Mouse (Mus musculus) ES-E14 (cell line): ENCODE data around the gene Isca1. TPM values are rescaled to one million over a fixed set of nuclear protein-coding genes. Genes with fewer than 3 reads are reported as not detected.

ENCODE experiments used
- DNase-seq: peaks from one replicate; pipeline ENCODE4 v3.0.0-alpha.2; 2013; ENCODE audit warnings: low read depth, low spot score
- H3K27ac ChIP-seq: 2 replicates; pipeline ENCODE4 v1.5.1; 2012; ENCODE audit warnings: low read depth, mild to moderate bottlenecking, low read length, moderate library complexity, mixed read lengths; ENCODE audit not compliant: poor library complexity, insufficient read depth, severe bottlenecking
- H3K36me3 ChIP-seq: 2 replicates; pipeline ENCODE4 v1.6.1; 2012; ENCODE audit warnings: mild to moderate bottlenecking, low read length, moderate library complexity, mixed read lengths; ENCODE audit not compliant: control insufficient read depth, poor library complexity, insufficient read depth, severe bottlenecking
- H3K4me1 ChIP-seq, 2 experiments: fragments of 150-350 bp in 1 of 2; sonication (generic) in 1 of 2; 2 replicates each; pipeline ENCODE4 v1.6.1; 2012; ENCODE audit warnings: low read length in 2 of 2, mild to moderate bottlenecking in 1 of 2, mixed read lengths in 1 of 2; ENCODE audit not compliant: control insufficient read depth in 2 of 2, insufficient read depth in 2 of 2, poor library complexity in 1 of 2
- H3K4me3 ChIP-seq, 2 experiments: fragments of 150-350 bp in 1 of 2; sonication (generic) in 1 of 2; 2 replicates each; pipeline ENCODE4 v1.5.1; 2012; ENCODE audit warnings: low read length in 2 of 2, low read depth in 1 of 2, mild to moderate bottlenecking in 1 of 2, mixed read lengths in 1 of 2; ENCODE audit not compliant: insufficient read depth in 1 of 2, poor library complexity in 1 of 2, severe bottlenecking in 1 of 2
- H3K9ac ChIP-seq: 2 replicates; pipeline ENCODE4 v1.6.1; 2012; ENCODE audit warnings: low read depth, mild to moderate bottlenecking, low read length, mixed read lengths; ENCODE audit not compliant: poor library complexity, insufficient read depth, severe bottlenecking
- H3K9me3 ChIP-seq: fragments of 150-350 bp; sonication (generic); 2 replicates; pipeline ENCODE4 v1.6.1; 2012; ENCODE audit warnings: low read depth, mild to moderate bottlenecking, low read length; ENCODE audit not compliant: control insufficient read depth, insufficient read depth
- CHD2 ChIP-seq: IDR thresholded peaks from 2 replicates; pipeline ENCODE4 v1.6.1; 2014; ENCODE audit warnings: mild to moderate bottlenecking, low read depth, low read length, inconsistent platforms
- HCFC1 ChIP-seq: IDR thresholded peaks from 2 replicates; pipeline ENCODE4 v1.6.1; 2012; ENCODE audit warnings: low read length, inconsistent platforms, borderline replicate concordance; ENCODE audit not compliant: insufficient read depth
- MAFK ChIP-seq: IDR thresholded peaks from 2 replicates; pipeline ENCODE4 v1.6.1; 2014; ENCODE audit warnings: mild to moderate bottlenecking, low read depth, low read length, inconsistent platforms; ENCODE audit not compliant: insufficient read depth
- ZC3H11A ChIP-seq: IDR thresholded peaks from 2 replicates; pipeline ENCODE4 v1.6.1; 2012; ENCODE audit warnings: low read depth, mild to moderate bottlenecking, inconsistent platforms, low read length, borderline replicate concordance
- ZNF384 ChIP-seq: IDR thresholded peaks from 2 replicates; pipeline ENCODE4 v1.6.1; 2012; ENCODE audit warnings: low read depth, low read length, inconsistent platforms
- in situ Hi-C, 2 experiments: fragments of 600-800 bp; cut with MboI; formaldehyde crosslinking; loops; one replicate each; pipeline ENCODE4 v1.15.1; 2025; ENCODE audit warnings: low sequenced_read_pairs in 2 of 2, inconsistent platforms in 1 of 2; ENCODE audit not compliant: unreplicated experiment in 2 of 2
- total RNA-seq: library from RNA; depleted of rRNA; stranded (reverse); fragments of 300-350 nt; gene quantifications from 2 replicates; pipeline ENCODE4 v1.2.3, GENCODE M21; 2012

The Isca1 gene
- total RNA-seq, 1 experiment, result 21.7 TPM

GRCm38 (mm10) chr13:59800077-59800476 lies 30.5 kb upstream of the Isca1 start:
- Histone ChIP-seq H3K27ac (no peak overlapping the region), H3K9me3 (no peaks in the 10 kb centered on the region), H3K4me1 (peaks cover 2 to 4% of the 10 kb centered on the region in 2 experiments; a peak in 3 of 4 replicates), H3K36me3 (peaks cover 50% of the 10 kb centered on the region), H3K4me3 (no peak overlapping the region), H3K9ac (no peak overlapping the region)
- no peak for DNase-seq
- TF ChIP-seq HCFC1, result no peak
- TF ChIP-seq ZC3H11A, result no peak
- TF ChIP-seq MAFK, result no peak
- TF ChIP-seq CHD2, result no peak
- TF ChIP-seq ZNF384, result no peak
- in situ Hi-C loops, result no loop called here

- no peak overlapping the region for H3K9ac ChIP-seq
- no peak overlapping the region for H3K4me3 ChIP-seq
- H3K36me3 ChIP-seq, result peaks cover 43% of the 10 kb centered on the region
- H3K27ac ChIP-seq, result no peak overlapping the region
- in situ Hi-C loops, result no loop called here
- no peak for DNase-seq
- no peaks in the 10 kb centered on the region for H3K9me3 ChIP-seq
- no peak for TF ChIP-seq CHD2
- H3K4me1 ChIP-seq, result peaks cover 2 to 4% of the 10 kb centered on the region in 2 experiments; a peak in 3 of 4 replicates
These were observed 28.7 kb upstream of the Isca1 start for GRCm38 (mm10) chr13:59798306-59798705.

GRCm38 (mm10) chr13:59796466-59796848 lies 26.8 kb upstream of the Isca1 start:
- DNase-seq, result no peak
- H3K9me3 ChIP-seq, result no peaks in the 10 kb centered on the region
- H3K4me1 ChIP-seq, result peaks cover 2 to 4% of the 10 kb centered on the region in 2 experiments; a peak in 3 of 4 replicates
- in situ Hi-C loops, result no loop called here
- TF ChIP-seq ZC3H11A, result no peak
- no peak for TF ChIP-seq MAFK
- TF ChIP-seq CHD2, result no peak
- TF ChIP-seq HCFC1, result no peak
- TF ChIP-seq ZNF384, result no peak
- H3K4me3 ChIP-seq, result no peak overlapping the region
- peaks cover 40% of the 10 kb centered on the region for H3K36me3 ChIP-seq
- H3K27ac ChIP-seq, result no peak overlapping the region
- H3K9ac ChIP-seq, result no peak overlapping the region

GRCm38 (mm10) chr13:59795807-59796465 lies 26.3 kb upstream of the Isca1 start:
- Histone ChIP-seq H3K4me3 (no peak overlapping the region), H3K9me3 (no peaks in the 10 kb centered on the region), H3K9ac (no peak overlapping the region), H3K4me1 (peaks cover 2 to 4% of the 10 kb centered on the region in 2 experiments; a peak in 3 of 4 replicates), H3K27ac (no peak overlapping the region), H3K36me3 (peaks cover 41% of the 10 kb centered on the region)
- in situ Hi-C loops, result no loop called here
- no peak for DNase-seq
- TF ChIP-seq MAFK, result no peak
- no peak for TF ChIP-seq HCFC1
- TF ChIP-seq ZC3H11A, result no peak
- TF ChIP-seq CHD2, result no peak
- no peak for TF ChIP-seq ZNF384

GRCm38 (mm10) chr13:59794786-59795185 lies 25.2 kb upstream of the Isca1 start:
- in situ Hi-C loops, result no loop called here
- H3K36me3 ChIP-seq, result peaks cover 34% of the 10 kb centered on the region
- peaks cover 2 to 4% of the 10 kb centered on the region in 2 experiments; a peak in 3 of 4 replicates for H3K4me1 ChIP-seq
- TF ChIP-seq ZC3H11A (no peak), CHD2 (no peak), HCFC1 (no peak), MAFK (no peak), ZNF384 (no peak)
- H3K4me3 ChIP-seq, result no peak overlapping the region
- H3K27ac ChIP-seq, result no peak overlapping the region
- no peak overlapping the region for H3K9ac ChIP-seq
- no peaks in the 10 kb centered on the region for H3K9me3 ChIP-seq
- DNase-seq, result no peak
